Mouse (Mus musculus) cortical plate, adult 2 months (tissue): ENCODE measurements around the gene Erh.

ENCODE experiments used
- CTCF ChIP-seq: fragments of 200-500 bp; IDR thresholded peaks from 2 replicates; pipeline ENCODE4 v1.5.1; 2011; ENCODE audit warnings: mild to moderate bottlenecking, control low read depth, low read length; ENCODE audit not compliant: insufficient read depth; ENCODE audit errors: extremely low read depth
- POLR2A ChIP-seq: fragments of 200-500 bp; IDR thresholded peaks from 2 replicates; pipeline ENCODE4 v1.6.1; 2011; ENCODE audit warnings: mild to moderate bottlenecking, low read length, control low read depth; ENCODE audit not compliant: insufficient read depth; ENCODE audit errors: extremely low read depth

DNA sequence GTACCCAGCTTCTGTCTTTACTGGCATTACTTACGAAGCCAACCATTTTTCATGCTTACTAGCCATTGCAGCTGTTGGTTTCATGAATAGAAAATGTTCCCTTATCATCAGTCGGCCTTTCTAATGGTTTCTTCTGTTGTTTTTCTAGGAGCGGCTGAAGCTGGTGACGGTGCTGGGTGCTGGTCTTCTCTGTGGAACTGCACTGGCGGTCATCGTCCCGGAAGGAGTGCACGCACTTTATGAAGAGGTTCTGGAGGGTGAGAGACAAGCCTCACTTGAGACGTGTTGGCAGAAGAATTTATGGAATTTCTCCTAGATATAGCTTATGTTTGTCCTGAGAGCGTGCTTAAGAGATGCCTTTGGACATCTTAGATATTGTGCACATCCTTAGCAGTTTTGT is 18.2 kb upstream of the Erh start:
- TF ChIP-seq CTCF (no peak), POLR2A (no peak)
